Mouse (Mus musculus) heart, embryonic 10.5 days (tissue): ENCODE data around the gene Calml4. TPM values are rescaled to one million over a fixed set of nuclear protein-coding genes. Genes with fewer than 3 reads are reported as not detected.
"Not testable (repeated sequence)": the region's sequence is repeated elsewhere in the genome, so short reads cannot be mapped to it uniquely, and the experiment has no call there.

ENCODE experiments used
- DNase-seq: peaks from one replicate; pipeline ENCODE4 v3.0.0-alpha.2; 2017; ENCODE audit warnings: low spot score
- H3K27ac ChIP-seq: fragments of 300-500 bp; sonication (generic); 2 replicates; pipeline ENCODE4 v1.5.1; 2016; ENCODE audit warnings: mild to moderate bottlenecking
- H3K27me3 ChIP-seq: fragments of 300-500 bp; sonication (generic); 2 replicates; pipeline ENCODE4 v1.6.1; 2016; ENCODE audit warnings: mild to moderate bottlenecking; ENCODE audit not compliant: poor library complexity, insufficient read depth, severe bottlenecking
- H3K36me3 ChIP-seq: fragments of 300-500 bp; sonication (generic); 2 replicates; pipeline ENCODE4 v1.6.1; 2016; ENCODE audit warnings: mild to moderate bottlenecking, moderate library complexity
- H3K4me1 ChIP-seq: fragments of 300-500 bp; sonication (generic); 2 replicates; pipeline ENCODE4 v1.6.1; 2016; ENCODE audit warnings: mild to moderate bottlenecking
- H3K4me3 ChIP-seq: fragments of 300-500 bp; sonication (generic); 2 replicates; pipeline ENCODE4 v1.5.1; 2016; ENCODE audit warnings: mild to moderate bottlenecking, moderate library complexity
- H3K9me3 ChIP-seq: fragments of 300-500 bp; sonication (generic); 2 replicates; pipeline ENCODE4 v1.6.1; 2016; ENCODE audit warnings: mild to moderate bottlenecking, moderate library complexity
- WGBS: fragments of 180-500 bp; shearing (Covaris S2); methylation state at CpG from one replicate; pipeline ENCODE4 v1.1.7; 2016; 5-methylcytosine and 5-hydroxymethylcytosine counted together
- polyA plus RNA-seq: library from polyadenylated mRNA; unstranded; fragments of >200 nt; fragmentation: Nextera tagmentation; extraction: Ambion mirVana; gene quantifications from 2 replicates; pipeline ENCODE4 v1.2.1, GENCODE M21; 2016

Gene Calml4
- polyA plus RNA-seq, 1 experiment from 2014 or later: 0.94 TPM

DNA sequence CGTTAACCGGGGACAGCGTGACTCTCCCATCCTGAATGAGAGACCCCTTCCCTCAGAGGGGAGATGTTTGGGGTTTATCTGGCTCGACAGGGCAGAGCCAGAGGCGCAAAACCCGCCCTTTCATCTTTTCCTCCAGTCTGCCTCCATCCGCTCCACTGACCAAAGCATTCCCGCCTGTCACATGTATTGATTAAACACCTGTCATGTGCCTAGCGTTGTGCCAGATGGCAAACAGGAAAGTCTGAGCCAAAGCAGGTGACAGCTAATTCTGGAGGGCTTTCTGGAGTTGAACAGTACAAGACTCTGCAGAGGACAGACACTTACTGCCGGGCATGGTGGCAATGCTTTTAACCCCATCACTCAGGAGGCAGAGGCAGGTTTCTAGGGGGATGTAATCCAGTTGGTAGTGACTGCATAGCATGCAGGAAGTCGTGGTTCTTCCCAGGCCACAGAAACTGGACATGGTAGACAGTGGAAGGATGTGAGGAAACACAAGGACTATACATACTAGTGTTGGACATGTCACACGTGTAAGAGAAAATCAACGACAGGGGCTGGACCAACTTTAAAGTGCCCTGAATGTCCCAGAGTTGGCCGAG, 18.6 kb upstream of the Calml4 start:
- peak; percentile 83 for DNase-seq
- 14% methylated on average over 14 of the region's 14 CpGs for WGBS
- no peaks in the 10 kb centered on the region for H3K27me3 ChIP-seq
- H3K36me3 ChIP-seq: peaks cover 3% of the 10 kb centered on the region; the same call in 1 of the 2 replicates
- peak overlapping the region; percentile 99 for H3K27ac ChIP-seq
- peak overlapping the region; percentile 86 for H3K4me3 ChIP-seq
- H3K4me1 ChIP-seq: peaks cover 36% of the 10 kb centered on the region
- no peaks in the 10 kb centered on the region for H3K9me3 ChIP-seq

DNA sequence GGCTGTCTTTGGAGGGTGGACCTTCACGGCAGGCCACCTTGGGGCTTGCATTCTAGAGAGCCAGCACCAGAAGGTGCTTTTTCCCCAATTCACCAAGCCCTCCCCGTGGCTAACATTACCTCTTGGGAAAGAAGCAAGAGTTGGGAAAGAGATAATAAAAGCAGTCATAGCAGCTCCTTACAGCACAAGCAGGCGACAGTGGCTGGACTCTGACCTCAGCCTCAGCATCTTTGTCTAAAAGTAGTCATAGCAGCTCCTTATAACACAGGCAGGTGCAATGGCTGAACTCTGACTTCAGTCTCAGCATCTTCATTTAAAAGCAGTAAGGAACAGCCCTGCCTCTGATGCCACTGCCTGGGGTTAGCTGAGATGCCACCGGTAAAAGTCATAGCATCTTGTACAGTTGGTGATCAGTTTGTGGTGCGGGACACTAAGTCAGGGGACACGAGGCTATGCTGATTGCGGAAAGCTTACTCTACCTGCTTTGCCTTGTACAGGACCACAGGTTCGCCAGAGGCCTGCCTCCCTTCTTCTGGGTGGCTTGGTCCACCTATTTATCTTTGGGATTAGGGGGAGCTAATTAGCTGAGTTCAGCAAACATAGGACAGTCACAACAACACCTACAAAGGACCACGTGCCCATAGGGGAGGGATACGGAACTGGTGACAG, 14.4 kb upstream of the Calml4 start:
- Histone ChIP-seq H3K4me1 (peaks cover 37% of the 10 kb centered on the region), H3K27ac (no peak overlapping the region), H3K9me3 (no peaks in the 10 kb centered on the region), H3K36me3 (peaks cover 11% of the 10 kb centered on the region; the same call in 1 of the 2 replicates), H3K4me3 (no peak overlapping the region), H3K27me3 (no peaks in the 10 kb centered on the region)
- 78% methylated on average over 10 of the region's 10 CpGs for WGBS
- no peak for DNase-seq

DNA sequence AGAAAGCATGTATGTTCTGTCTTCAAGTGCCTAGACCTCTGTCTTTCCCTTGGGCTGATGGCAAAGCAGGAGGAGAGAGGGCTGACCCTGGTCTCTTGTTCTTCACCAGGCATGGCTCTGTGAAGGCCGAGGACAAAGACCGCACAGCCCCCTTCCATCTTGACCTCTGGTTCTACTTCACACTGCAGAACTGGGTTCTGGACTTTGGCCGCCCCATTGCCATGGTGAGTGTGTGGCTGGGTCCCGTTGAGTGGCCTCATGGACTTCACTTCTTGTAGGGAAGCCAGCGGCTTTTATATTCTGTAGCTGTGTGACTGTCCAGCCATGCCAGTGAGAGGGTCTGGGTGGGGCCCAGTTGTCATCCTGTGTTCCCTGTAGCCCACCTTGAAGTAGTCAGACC, 13.4 kb upstream of the Calml4 start:
- Histone ChIP-seq H3K4me1 (peaks cover 27% of the 10 kb centered on the region), H3K36me3 (peaks cover 17% of the 10 kb centered on the region; the same call in 1 of the 2 replicates), H3K9me3 (no peaks in the 10 kb centered on the region), H3K27ac (no peak overlapping the region), H3K27me3 (no peaks in the 10 kb centered on the region), H3K4me3 (no peak overlapping the region)
- no peak for DNase-seq
- 89% methylated on average over 5 of the region's 5 CpGs for WGBS

DNA sequence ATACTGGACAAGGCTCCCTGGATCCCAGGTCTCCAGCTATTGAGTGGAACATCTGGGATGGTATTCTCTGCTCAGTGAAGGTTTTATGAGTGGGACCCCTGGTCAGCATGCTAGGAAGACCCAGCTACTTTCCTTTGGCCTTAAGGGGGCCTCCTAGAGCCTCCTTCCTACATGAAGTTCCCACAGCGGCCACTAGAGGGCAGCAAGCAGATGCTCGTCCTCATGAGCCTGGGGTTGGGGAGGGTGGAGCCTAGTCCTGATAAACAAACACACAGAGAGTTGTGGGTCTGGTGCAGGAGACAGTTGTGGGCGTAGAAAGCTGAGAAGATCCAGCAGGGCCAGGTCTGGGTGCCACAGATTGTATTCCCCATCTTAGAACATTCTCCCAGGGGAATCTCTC, 10.2 kb upstream of the Calml4 start:
- WGBS: 3% methylated on average over 3 of the region's 3 CpGs
- Histone ChIP-seq H3K36me3 (peaks cover 27% of the 10 kb centered on the region), H3K27ac (peak overlapping the region; percentile 24; the same call in 1 of the 2 replicates), H3K9me3 (no peaks in the 10 kb centered on the region), H3K4me1 (peaks cover 22% of the 10 kb centered on the region), H3K4me3 (no peak overlapping the region), H3K27me3 (no peaks in the 10 kb centered on the region)
- DNase-seq: peak; percentile 92

DNA sequence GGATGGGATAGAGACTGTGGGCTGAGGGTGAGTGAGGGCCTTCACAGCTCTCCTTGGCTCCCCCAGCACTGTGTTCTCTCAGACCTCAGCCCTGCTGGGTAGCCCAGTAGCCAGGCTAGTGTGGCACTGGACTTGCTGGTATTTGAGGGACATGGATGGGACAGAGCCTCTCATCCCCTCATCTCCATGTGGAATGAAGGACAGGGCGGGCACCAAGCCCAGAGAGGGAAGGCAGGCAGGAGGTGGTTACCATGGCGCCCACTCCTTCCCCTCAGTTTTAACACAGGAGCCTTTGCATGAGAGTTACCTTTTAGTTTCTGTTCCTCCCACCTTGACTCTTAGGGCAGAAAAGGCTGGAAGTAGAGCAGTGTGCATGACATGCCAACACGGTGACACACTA, 9.2 kb upstream of the Calml4 start:
- no peak for DNase-seq
- Histone ChIP-seq H3K27me3 (no peaks in the 10 kb centered on the region), H3K9me3 (no peaks in the 10 kb centered on the region), H3K4me3 (no peak overlapping the region), H3K36me3 (peaks cover 27% of the 10 kb centered on the region), H3K4me1 (peaks cover 22% of the 10 kb centered on the region), H3K27ac (no peak overlapping the region)
- 93% methylated on average over 3 of the region's 3 CpGs for WGBS

DNA sequence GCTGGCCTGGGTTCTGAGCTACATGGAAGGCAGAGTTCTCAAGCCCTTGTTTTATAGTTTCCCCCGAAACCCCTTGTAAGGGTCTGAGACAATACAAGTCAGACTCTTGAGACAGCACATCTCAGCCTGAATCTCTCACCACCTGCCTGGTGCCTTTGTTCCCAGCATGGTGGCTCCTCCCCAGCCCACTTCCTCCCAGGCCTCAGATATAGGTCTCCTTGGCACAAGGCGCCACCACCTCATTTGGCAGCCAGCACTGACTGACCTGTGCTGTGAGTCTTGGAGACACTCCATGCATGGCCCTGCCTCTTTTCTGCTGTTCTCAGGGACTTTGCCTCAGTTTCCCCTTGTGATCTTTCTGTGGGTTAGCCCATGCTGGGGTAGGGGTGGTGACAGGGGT, 6.3 kb upstream of the Calml4 start:
- WGBS: 74% methylated on average over 2 of the region's 2 CpGs
- H3K27ac ChIP-seq: no peak overlapping the region
- H3K36me3 ChIP-seq: peaks cover 24% of the 10 kb centered on the region
- no peaks in the 10 kb centered on the region for H3K9me3 ChIP-seq
- H3K4me3 ChIP-seq: no peak overlapping the region
- DNase-seq: no peak
- H3K4me1 ChIP-seq: peaks cover 27% of the 10 kb centered on the region
- H3K27me3 ChIP-seq: no peaks in the 10 kb centered on the region

DNA sequence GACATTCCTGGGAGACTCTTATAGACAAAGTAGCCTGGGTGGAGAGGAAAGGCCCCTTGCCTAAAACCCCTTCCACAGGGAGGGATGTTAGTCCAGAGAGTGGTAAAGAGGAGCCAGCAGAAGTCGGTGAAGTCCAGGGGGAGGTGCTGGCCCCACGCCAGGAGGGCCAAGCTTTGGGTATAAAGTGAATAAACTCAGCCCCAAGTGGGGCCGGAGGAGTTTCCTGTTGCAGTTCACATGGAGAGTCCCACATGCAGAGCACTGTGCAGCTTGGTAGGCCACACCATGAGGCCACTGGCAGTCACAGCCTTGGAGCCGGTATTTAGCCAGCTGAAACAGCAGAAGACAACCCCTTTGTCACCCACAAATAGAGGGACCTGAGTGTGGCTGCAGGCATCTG, 3.4 kb upstream of the Calml4 start:
- DNase-seq: no peak
- Histone ChIP-seq H3K4me3 (no peak overlapping the region), H3K4me1 (peaks cover 36% of the 10 kb centered on the region), H3K27ac (no peak overlapping the region), H3K27me3 (0 out of 2 replicates have a peak, but pooled peaks cover 4% of the 10 kb centered on the region), H3K9me3 (no peaks in the 10 kb centered on the region), H3K36me3 (peaks cover 13% of the 10 kb centered on the region)
- 63% methylated on average over 4 of the region's 4 CpGs for WGBS

DNA sequence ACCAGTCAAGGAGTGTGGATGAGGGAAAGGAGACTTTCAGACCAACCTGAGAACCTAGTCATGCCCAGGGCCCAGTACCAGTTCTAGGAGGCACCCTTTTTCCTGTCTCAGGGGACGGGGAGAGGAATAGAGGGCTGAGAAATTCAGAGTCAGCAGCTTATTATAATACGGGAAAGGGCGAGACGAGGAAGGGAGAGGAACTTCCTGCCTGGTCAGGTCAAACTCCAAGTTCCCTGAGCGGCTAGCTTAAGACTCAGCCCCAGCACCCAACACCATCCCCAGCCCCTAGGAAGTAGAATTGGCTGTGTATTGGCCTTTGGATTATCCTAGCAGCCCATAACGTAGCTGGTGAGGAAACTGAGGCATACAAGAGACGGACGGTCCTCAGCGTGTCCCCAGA, 664 bp upstream of the Calml4 start:
- Histone ChIP-seq H3K36me3 (no peaks in the 10 kb centered on the region), H3K9me3 (no peaks in the 10 kb centered on the region), H3K4me3 (no peak overlapping the region), H3K27ac (no peak overlapping the region), H3K27me3 (peaks cover 4% of the 10 kb centered on the region; the same call in 1 of the 2 replicates), H3K4me1 (peaks cover 25% of the 10 kb centered on the region)
- 80% methylated on average over 9 of the region's 9 CpGs for WGBS
- no peak for DNase-seq

DNA sequence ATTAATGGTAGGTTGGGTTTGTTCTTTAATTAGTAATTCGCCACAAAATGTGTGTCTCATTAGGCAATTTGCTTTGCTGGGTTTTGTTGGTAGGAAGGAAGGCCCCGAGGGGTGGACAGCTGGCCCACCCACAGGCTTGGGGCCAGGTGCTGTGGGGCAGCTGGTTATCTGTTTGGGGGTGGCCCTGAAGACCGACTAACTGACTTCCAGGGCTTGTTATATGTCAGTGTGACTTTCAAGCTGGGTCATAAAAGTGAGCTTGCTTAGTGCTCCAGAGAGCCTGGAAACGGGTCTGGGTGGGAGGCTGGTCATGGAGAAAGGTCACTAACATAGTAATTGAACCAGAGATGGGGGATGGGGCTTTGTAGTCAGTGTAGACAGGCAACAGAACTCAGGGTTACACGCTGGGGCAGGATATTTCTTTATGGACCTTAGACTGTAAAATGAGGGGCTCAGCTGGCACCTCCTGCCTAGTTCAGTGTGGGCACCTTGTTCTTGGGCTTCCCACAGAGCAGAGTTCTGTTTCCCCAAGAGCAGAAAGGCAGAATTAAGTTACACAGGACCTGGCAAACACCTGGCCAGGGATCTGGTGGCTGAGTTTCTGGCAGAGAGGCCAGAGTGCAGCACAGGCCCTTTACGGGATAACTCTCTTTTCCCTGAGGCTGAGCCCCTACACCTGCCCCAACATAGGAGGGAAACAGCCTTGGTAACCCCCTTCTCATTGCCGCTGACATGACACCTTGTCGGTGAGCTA, 563 bp downstream of the Calml4 start:
- DNase-seq: no peak
- H3K9me3 ChIP-seq: no peaks in the 10 kb centered on the region
- H3K27me3 ChIP-seq: peaks cover 4% of the 10 kb centered on the region; the same call in 1 of the 2 replicates
- peaks cover 24% of the 10 kb centered on the region for H3K4me1 ChIP-seq
- H3K4me3 ChIP-seq: no peak overlapping the region
- H3K27ac ChIP-seq: no peak overlapping the region
- no peaks in the 10 kb centered on the region for H3K36me3 ChIP-seq
- WGBS: 62% methylated on average over 8 of the region's 8 CpGs

DNA sequence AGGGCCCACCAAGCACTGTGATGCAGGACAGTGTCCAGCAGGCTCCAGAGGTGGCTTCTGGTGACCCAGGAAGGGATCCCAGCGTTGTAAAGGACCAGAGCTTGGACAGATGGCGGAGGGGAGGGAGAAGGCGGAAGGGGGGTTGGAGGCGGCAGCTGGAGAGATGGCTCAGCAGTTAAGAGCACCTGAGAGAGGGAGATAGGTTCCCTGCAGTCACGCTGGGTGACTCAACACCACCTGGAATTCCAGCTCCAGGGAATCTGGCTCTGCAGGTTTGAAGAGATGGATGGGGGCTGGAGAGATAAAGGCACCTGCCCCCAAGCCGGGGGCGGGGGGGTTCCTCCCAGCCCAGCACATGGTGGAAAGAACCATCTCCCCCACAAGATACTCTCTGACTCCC, 2.2 kb downstream of the Calml4 start:
- 40% methylated on average over 7 of the region's 7 CpGs for WGBS
- peaks cover 17% of the 10 kb centered on the region for H3K4me1 ChIP-seq
- not testable (repeated sequence) for H3K4me3 ChIP-seq, H3K27ac ChIP-seq, DNase-seq, H3K36me3 ChIP-seq, H3K27me3 ChIP-seq, H3K9me3 ChIP-seq

DNA sequence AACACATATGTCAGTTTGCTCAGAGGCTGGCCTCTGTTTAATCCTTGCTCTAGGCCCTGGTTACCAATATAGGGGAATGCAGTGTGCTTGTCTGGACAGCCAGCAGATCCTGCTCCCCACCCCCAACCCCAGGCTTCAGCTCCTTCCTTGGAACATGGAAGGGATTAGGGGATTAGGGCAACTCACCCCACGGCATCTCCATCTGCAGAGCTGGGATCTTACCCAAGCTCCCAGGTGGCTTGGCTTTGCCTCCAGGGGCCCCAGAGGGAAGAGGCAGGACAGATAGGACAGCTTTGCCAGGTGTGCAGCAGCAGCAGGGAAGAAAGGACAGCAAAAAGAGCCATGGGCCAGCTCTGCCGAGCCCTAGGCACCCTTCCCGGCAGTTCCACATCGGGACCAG, 3.0 kb downstream of the Calml4 start:
- WGBS: 59% methylated on average over 4 of the region's 4 CpGs
- H3K27me3 ChIP-seq: peaks cover 4% of the 10 kb centered on the region; the same call in 1 of the 2 replicates
- no peaks in the 10 kb centered on the region for H3K36me3 ChIP-seq
- no peak overlapping the region for H3K27ac ChIP-seq
- DNase-seq: no peak
- H3K4me3 ChIP-seq: no peak overlapping the region
- H3K4me1 ChIP-seq: peaks cover 17% of the 10 kb centered on the region
- no peaks in the 10 kb centered on the region for H3K9me3 ChIP-seq

DNA sequence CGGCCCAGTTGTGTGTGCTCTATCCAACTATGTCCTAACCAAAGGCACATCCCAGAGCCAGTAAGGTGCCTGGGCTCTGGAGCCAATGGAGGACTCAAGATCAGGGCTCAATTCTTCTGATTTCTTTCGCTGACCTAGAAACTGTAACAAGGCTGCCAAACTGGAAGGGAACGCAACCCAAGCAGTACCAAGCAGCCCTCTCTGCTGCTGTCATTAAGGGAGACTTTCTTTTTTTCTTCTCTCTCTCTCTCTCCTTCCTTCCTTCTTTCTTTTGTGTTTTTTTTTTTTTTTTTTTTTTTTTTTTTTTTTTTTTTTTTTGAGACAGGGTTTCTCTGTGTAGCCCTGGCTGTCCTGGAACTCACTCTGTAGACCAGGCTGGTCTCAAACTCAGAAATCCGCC, 11.4 kb downstream of the Calml4 start:
- H3K4me3 ChIP-seq, H3K9me3 ChIP-seq, H3K4me1 ChIP-seq, H3K27ac ChIP-seq, H3K36me3 ChIP-seq, H3K27me3 ChIP-seq: not testable (repeated sequence)
- peak; percentile 48 for DNase-seq
- WGBS: 82% methylated on average over 4 of the region's 4 CpGs

DNA sequence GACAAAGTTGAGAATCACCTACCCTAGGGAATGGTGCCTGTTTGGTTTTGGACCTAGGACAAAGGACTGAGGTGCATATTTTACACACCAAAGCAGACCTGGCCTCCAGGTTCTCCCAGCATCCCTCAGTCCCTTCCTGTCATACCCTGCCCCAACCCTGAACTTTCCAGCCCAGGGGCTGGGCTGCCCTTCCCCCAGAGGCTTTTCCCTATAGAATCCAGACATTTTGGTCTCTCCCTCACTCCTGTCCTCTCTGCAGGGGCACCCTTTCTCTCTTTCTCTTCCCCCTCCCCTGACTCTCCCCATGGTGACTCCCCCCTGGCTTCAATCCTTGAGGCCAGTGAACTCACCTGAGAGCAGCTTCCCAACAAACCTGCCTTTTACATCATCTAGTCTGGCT, 12.8 kb downstream of the Calml4 start:
- no peak overlapping the region for H3K27ac ChIP-seq
- no peaks in the 10 kb centered on the region for H3K4me1 ChIP-seq
- no peaks in the 10 kb centered on the region for H3K36me3 ChIP-seq
- no peak for DNase-seq
- no peak overlapping the region for H3K4me3 ChIP-seq
- no peaks in the 10 kb centered on the region for H3K9me3 ChIP-seq
- H3K27me3 ChIP-seq: no peaks in the 10 kb centered on the region
